Mouse (Mus musculus): Measurements from ENCODE around the gene Cdipt.

Gene Cdipt

GRCm38 (mm10) chr7:126975893-126975949, at the start of gene Cdipt:
Gene Cdipt, plus strand, starts transcription at chr7:126975914.
- no peak for DNase-seq (ENCODE audit: low read depth)

GRCm38 (mm10) chr7:126926299-126926698, 49.4 kb upstream of the Cdipt start:
- DNase-seq (ENCODE audit: low read depth): peak; percentile 42

- peak; percentile 82 for DNase-seq (ENCODE audit: low read depth)
These were observed 47.2 kb upstream of the Cdipt start, which contains the start of gene Kctd13 for GRCm38 (mm10) chr7:126928384-126929037. Gene Kctd13, plus strand, starts transcription at chr7:126928879.

GRCm38 (mm10) chr7:126929046-126929445, 46.7 kb upstream of the Cdipt start:
- DNase-seq (ENCODE audit: low read depth): no peak

GRCm38 (mm10) chr7:126932652-126933051, 43.1 kb upstream of the Cdipt start:
- no peak for DNase-seq (ENCODE audit: low read depth)

- DNase-seq (ENCODE audit: low read depth): no peak
These were observed 34.5 kb upstream of the Cdipt start for GRCm38 (mm10) chr7:126941171-126941570.

- no peak for DNase-seq (ENCODE audit: low read depth)
These were observed 33.9 kb upstream of the Cdipt start for GRCm38 (mm10) chr7:126941801-126942200.

- DNase-seq (ENCODE audit: low read depth): no peak
These were observed 29.2 kb upstream of the Cdipt start for GRCm38 (mm10) chr7:126946530-126946929.

GRCm38 (mm10) chr7:126948626-126949025, 27.1 kb upstream of the Cdipt start:
- no peak for DNase-seq (ENCODE audit: low read depth)

GRCm38 (mm10) chr7:126949403-126949792, 26.3 kb upstream of the Cdipt start, which contains the start of gene Asphd1:
Gene Asphd1, minus strand, starts transcription at chr7:126949582.
- no peak for DNase-seq (ENCODE audit: low read depth)

- peak; percentile 80 for DNase-seq (ENCODE audit: low read depth)
These were observed 25.7 kb upstream of the Cdipt start, which contains the start of gene Sez6l2 for GRCm38 (mm10) chr7:126949793-126950646. Gene Sez6l2, plus strand, starts transcription at chr7:126950563.

- DNase-seq (ENCODE audit: low read depth): no peak
These were observed 24.8 kb upstream of the Cdipt start for GRCm38 (mm10) chr7:126950647-126951615.

- DNase-seq (ENCODE audit: low read depth): no peak
These were observed 24.0 kb upstream of the Cdipt start for GRCm38 (mm10) chr7:126951741-126952140.

- DNase-seq (ENCODE audit: low read depth): no peak
These were observed 23.1 kb upstream of the Cdipt start for GRCm38 (mm10) chr7:126952646-126953045.

- no peak for DNase-seq (ENCODE audit: low read depth)
These were observed 20.6 kb upstream of the Cdipt start for GRCm38 (mm10) chr7:126955125-126955524.

- DNase-seq (ENCODE audit: low read depth): no peak
These were observed 15.9 kb upstream of the Cdipt start for GRCm38 (mm10) chr7:126959780-126960179.

- no peak for DNase-seq (ENCODE audit: low read depth)
These were observed 14.6 kb upstream of the Cdipt start for GRCm38 (mm10) chr7:126961095-126961494.

- no peak for DNase-seq (ENCODE audit: low read depth)
These were observed 13.7 kb upstream of the Cdipt start for GRCm38 (mm10) chr7:126961965-126962364.

- DNase-seq (ENCODE audit: low read depth): no peak
These were observed 12.0 kb upstream of the Cdipt start for GRCm38 (mm10) chr7:126963548-126964286.

GRCm38 (mm10) chr7:126965568-126965967, 10.1 kb upstream of the Cdipt start:
- no peak for DNase-seq (ENCODE audit: low read depth)

- DNase-seq (ENCODE audit: low read depth): no peak
These were observed 8.4 kb upstream of the Cdipt start for GRCm38 (mm10) chr7:126967361-126967760.

GRCm38 (mm10) chr7:126975493-126975892, 221 bp upstream of the Cdipt start:
- DNase-seq (ENCODE audit: low read depth): no peak

Measured in c-Kit-positive CD71-positive TER-119-negative erythroid progenitor cells, embryonic 14.5 days (primary cell).